Mouse (Mus musculus): ENCODE measurements at regions not wholly inside any gene's neighbourhood (a gene's known extent, or its start where the extent isn't known, plus 50 kb on each side); places are given as distances from the start of the nearest gene placed in this dataset.

GRCm38 (mm10) chr5:126148908-126149307 is 617.3 kb downstream of the Tmem132b start:
- in situ Hi-C loops (cut with MboI, MseI): no loop called here

GRCm38 (mm10) chr5:126155216-126155880 is 623.8 kb downstream of the Tmem132b start:
- in situ Hi-C loops (cut with MboI, MseI): no loop called here

GRCm38 (mm10) chr5:126186111-126186510 is 654.5 kb downstream of the Tmem132b start:
- in situ Hi-C loops (cut with MboI, MseI): no loop called here

- in situ Hi-C loops (cut with MboI, MseI): no loop called here
Measured at GRCm38 (mm10) chr5:126199876-126200275, 668.3 kb downstream of the Tmem132b start.

- in situ Hi-C loops (cut with MboI, MseI): no loop called here
Measured at GRCm38 (mm10) chr5:126201535-126201934, 670.0 kb downstream of the Tmem132b start.

GRCm38 (mm10) chr5:126201996-126202395 is 670.4 kb downstream of the Tmem132b start:
- in situ Hi-C loops (cut with MboI, MseI): no loop called here

- in situ Hi-C loops (cut with MboI, MseI): no loop called here
Measured at GRCm38 (mm10) chr5:126217016-126217415, 685.4 kb downstream of the Tmem132b start.

GRCm38 (mm10) chr5:126217746-126218145 is 686.2 kb downstream of the Tmem132b start:
- in situ Hi-C loops (cut with MboI, MseI): no loop called here

- in situ Hi-C loops (cut with MboI, MseI): no loop called here
Measured at GRCm38 (mm10) chr5:126223696-126224095, 692.1 kb downstream of the Tmem132b start.

GRCm38 (mm10) chr5:126230768-126231167 is 699.2 kb downstream of the Tmem132b start:
- in situ Hi-C loops (cut with MboI, MseI): loop anchor here (10.0 kb wide), 1 partner anchor 676 kb away; no protein-coding TSS in a partner anchor

GRCm38 (mm10) chr5:126238071-126238470 is 706.5 kb downstream of the Tmem132b start:
- in situ Hi-C loops (cut with MboI, MseI): loop anchor here (10.0 kb wide), 1 partner anchor 683 kb away; no protein-coding TSS in a partner anchor

GRCm38 (mm10) chr5:126245776-126246175 is 714.2 kb downstream of the Tmem132b start:
- in situ Hi-C loops (cut with MboI, MseI): no loop called here

- in situ Hi-C loops (cut with MboI, MseI): no loop called here
Measured at GRCm38 (mm10) chr5:126250331-126250730, 718.8 kb downstream of the Tmem132b start.

GRCm38 (mm10) chr5:126254661-126255060 is 723.1 kb downstream of the Tmem132b start:
- in situ Hi-C loops (cut with MboI, MseI): no loop called here

GRCm38 (mm10) chr5:126257860-126258259 is 726.3 kb downstream of the Tmem132b start:
- in situ Hi-C loops (cut with MboI, MseI): no loop called here

GRCm38 (mm10) chr5:126266471-126266870 is 734.9 kb downstream of the Tmem132b start:
- in situ Hi-C loops (cut with MboI, MseI): no loop called here

- in situ Hi-C loops (cut with MboI, MseI): no loop called here
Measured at GRCm38 (mm10) chr5:126266929-126267609, 735.5 kb downstream of the Tmem132b start.

GRCm38 (mm10) chr5:126268592-126268991 is 737.0 kb downstream of the Tmem132b start:
- in situ Hi-C loops (cut with MboI, MseI): no loop called here

- in situ Hi-C loops (cut with MboI, MseI): loop anchor here (10.0 kb wide), 1 partner anchor 850 kb away; no protein-coding TSS in a partner anchor
Measured at GRCm38 (mm10) chr5:126274316-126274715, 742.7 kb downstream of the Tmem132b start.

- in situ Hi-C loops (cut with MboI, MseI): no loop called here
Measured at GRCm38 (mm10) chr5:126281057-126281728, 749.6 kb downstream of the Tmem132b start.

- in situ Hi-C loops (cut with MboI, MseI): no loop called here
Measured at GRCm38 (mm10) chr5:126281782-126282181, 750.2 kb downstream of the Tmem132b start.

GRCm38 (mm10) chr5:126324847-126325246 is 793.3 kb downstream of the Tmem132b start:
- in situ Hi-C loops (cut with MboI, MseI): no loop called here

Measured in T-helper 1 cell (primary cell).